Comparison of ENCODE assay signal across 29 mouse cellular contexts in the genomic region with DNA sequence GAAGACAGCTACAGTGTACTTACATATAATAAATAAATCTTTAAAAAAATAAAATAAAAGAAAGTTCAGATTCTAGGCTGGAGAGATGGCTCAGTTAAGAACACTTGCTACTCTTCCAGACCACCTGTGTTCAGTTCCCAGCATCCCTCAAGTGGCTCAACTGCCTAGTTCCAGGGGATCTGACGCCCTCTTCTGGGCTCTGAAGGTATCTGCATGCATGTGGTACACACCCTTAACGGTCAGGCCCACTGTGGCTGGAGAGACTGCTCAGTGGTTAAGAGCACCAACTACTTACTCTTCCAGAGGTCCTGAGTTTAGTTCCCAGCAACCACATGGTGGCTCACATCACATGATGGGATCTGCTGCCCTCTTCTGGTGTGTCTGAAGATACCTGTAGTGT. TPM values are rescaled to one million over a fixed set of nuclear protein-coding genes. Genes with fewer than 3 reads are reported as not detected.
DNase-seq lines count a peak whose midpoint lies in the region; ATAC-seq and TF ChIP-seq lines count a peak whose summit lies in the region.
"Had no signal": no experiment of that assay in that cellular context is flagged by ENCODE, and none has a peak within 500 bp of the region (broad histone marks: within the 10 kb centered on the region; RNA-seq: fewer than 3 reads in every experiment).

No protein-coding gene starts in this region.

- 77% methylated on average over 2 of the region's 2 CpGs for WGBS in cerebellum, adult 2 months
- 67% methylated on average over 2 of the region's 2 CpGs for WGBS in kidney, postnatal 0 days
- 65% methylated on average over 2 of the region's 2 CpGs for WGBS in stomach, postnatal 0 days
- WGBS in forebrain, embryonic 13.5 days: 77% methylated on average over 2 of the region's 2 CpGs

- no peak for ATAC-seq in kidney, postnatal 0 days (replicated peaks; ENCODE audit: low FRiP score, low read depth)
- no peak for ATAC-seq in stomach, postnatal 0 days (ENCODE audit: low FRiP score, low TSS enrichment)
- no peak for ATAC-seq in forebrain, embryonic 13.5 days
- ATAC-seq: forebrain, postnatal 0 days; midbrain, embryonic 16.5 days had no signal

- H3K36me3 ChIP-seq in kidney, postnatal 0 days (ENCODE audit: insufficient read depth, low read length): no peaks in the 10 kb centered on the region
- H3K36me3 ChIP-seq in testis, adult 2 months (ENCODE audit: control insufficient read depth, insufficient read depth, low read length): no peaks in the 10 kb centered on the region
- no peaks in the 10 kb centered on the region for H3K36me3 ChIP-seq in stomach, postnatal 0 days (ENCODE audit: control insufficient read depth, insufficient read depth, low read length)
- H3K36me3 ChIP-seq in forebrain, embryonic 13.5 days (ENCODE audit: poor library complexity, severe bottlenecking): no peaks in the 10 kb centered on the region
- H3K36me3 ChIP-seq: liver, embryonic 13.5 days had no signal

- no peak overlapping the region for H3K9ac ChIP-seq in kidney, postnatal 0 days (ENCODE audit: low read depth, low read length)
- no peak overlapping the region for H3K9ac ChIP-seq in stomach, postnatal 0 days (ENCODE audit: low read length)
- no peak overlapping the region for H3K9ac ChIP-seq in forebrain, embryonic 13.5 days
- H3K9ac ChIP-seq: forebrain, postnatal 0 days; heart, embryonic 15.5 days; hindbrain, embryonic 13.5 days; limb, embryonic 13.5 days; liver, embryonic 13.5 days; lung, embryonic 14.5 days; neural tube, embryonic 13.5 days had no signal

- H3K27me3 ChIP-seq in cerebellum, adult 2 months (ENCODE audit: control insufficient read depth, insufficient read depth, low read length): no peaks in the 10 kb centered on the region
- peaks cover 12% of the 10 kb centered on the region for H3K27me3 ChIP-seq in kidney, postnatal 0 days (ENCODE audit: insufficient read depth, low read length)
- H3K27me3 ChIP-seq in testis, adult 2 months (ENCODE audit: control insufficient read depth, insufficient read depth, low read length): no peaks in the 10 kb centered on the region
- H3K27me3 ChIP-seq in stomach, postnatal 0 days (ENCODE audit: control insufficient read depth, insufficient read depth, low read length): no peaks in the 10 kb centered on the region; the same call in 1 of the 2 replicates
- H3K27me3 ChIP-seq in forebrain, embryonic 13.5 days: peaks cover 72% of the 10 kb centered on the region

- TF ChIP-seq POLR2A in cerebellum, adult 2 months (IDR thresholded peaks at IDR 0.05; ENCODE audit: borderline replicate concordance, insufficient read depth, low read length): no peak
- TF ChIP-seq POLR2A in testis, adult 2 months (IDR thresholded peaks at IDR 0.05; ENCODE audit: control insufficient read depth, low read depth, low read length): no peak

- H3K27ac ChIP-seq in cerebellum, adult 2 months (ENCODE audit: insufficient read depth, low read length): no peak overlapping the region
- H3K27ac ChIP-seq in kidney, postnatal 0 days: no peak overlapping the region
- H3K27ac ChIP-seq in testis, adult 2 months (ENCODE audit: control insufficient read depth, insufficient read depth, low read depth, low read length): no peak overlapping the region
- no peak overlapping the region for H3K27ac ChIP-seq in stomach, postnatal 0 days (replicated peaks)
- no peak overlapping the region for H3K27ac ChIP-seq in forebrain, embryonic 13.5 days
- H3K27ac ChIP-seq: heart, embryonic 10.5 days; heart, embryonic 15.5 days; hindbrain, embryonic 13.5 days; limb, embryonic 13.5 days; liver, embryonic 13.5 days; midbrain, embryonic 10.5 days; neural tube, embryonic 13.5 days had no signal

- peaks cover 16% of the 10 kb centered on the region for H3K4me1 ChIP-seq in cerebellum, adult 2 months (ENCODE audit: control insufficient read depth, insufficient read depth, low read length)
- peaks cover 9% of the 10 kb centered on the region; the same call in 1 of the 2 replicates for H3K4me1 ChIP-seq in kidney, postnatal 0 days (replicated peaks; ENCODE audit: insufficient read depth, low read length)
- peaks cover 15% of the 10 kb centered on the region for H3K4me1 ChIP-seq in testis, adult 2 months (ENCODE audit: control insufficient read depth, insufficient read depth, low read length)
- no peaks in the 10 kb centered on the region; the same call in 1 of the 2 replicates for H3K4me1 ChIP-seq in stomach, postnatal 0 days (replicated peaks; ENCODE audit: control insufficient read depth, insufficient read depth)
- H3K4me1 ChIP-seq in forebrain, embryonic 13.5 days: peaks cover 28% of the 10 kb centered on the region

- TF ChIP-seq CTCF in cerebellum, adult 2 months (IDR thresholded peaks at IDR 0.05; ENCODE audit: borderline replicate concordance, insufficient read depth, low read depth, low read length): peak; percentile 0; the same call in 1 of the 2 replicates
- peak; percentile 15; the same call in 1 of the 2 replicates for TF ChIP-seq CTCF in kidney, postnatal 0 days (IDR thresholded peaks at IDR 0.05; ENCODE audit: low read depth)
- peak; percentile 54; the same call in 1 of the 2 replicates for TF ChIP-seq CTCF in testis, adult 2 months (IDR thresholded peaks at IDR 0.05; ENCODE audit: control insufficient read depth, insufficient read depth, insufficient replicate concordance, low read depth, low read length)
- peak; percentile 24; the same call in 1 of the 2 replicates for TF ChIP-seq CTCF in stomach, postnatal 0 days (IDR thresholded peaks at IDR 0.05; ENCODE audit: low read depth)

- no peak overlapping the region for H3K4me2 ChIP-seq in kidney, postnatal 0 days (ENCODE audit: low read length)
- H3K4me2 ChIP-seq in stomach, postnatal 0 days (replicated peaks; ENCODE audit: low read depth): no peak overlapping the region
- H3K4me2 ChIP-seq in forebrain, embryonic 13.5 days: no peak overlapping the region
- H3K4me2 ChIP-seq: heart, embryonic 15.5 days; hindbrain, embryonic 13.5 days; limb, embryonic 13.5 days; liver, embryonic 13.5 days; lung, embryonic 14.5 days; neural tube, embryonic 13.5 days had no signal

- no peak overlapping the region for H3K4me3 ChIP-seq in cerebellum, adult 2 months (replicated peaks; ENCODE audit: insufficient read depth, low read depth, low read length)
- H3K4me3 ChIP-seq in kidney, postnatal 0 days (replicated peaks; ENCODE audit: low read depth, low read length): no peak overlapping the region
- no peak overlapping the region for H3K4me3 ChIP-seq in testis, adult 2 months (ENCODE audit: control insufficient read depth, low read depth, low read length)
- no peak overlapping the region for H3K4me3 ChIP-seq in stomach, postnatal 0 days (ENCODE audit: low read depth, low read length)
- no peak overlapping the region for H3K4me3 ChIP-seq in forebrain, embryonic 13.5 days
- H3K4me3 ChIP-seq: erythroblast, embryonic 14.5 days; heart, embryonic 10.5 days; heart, embryonic 15.5 days; hindbrain, embryonic 13.5 days; limb, embryonic 13.5 days; liver, embryonic 13.5 days; midbrain, embryonic 10.5 days; neural tube, embryonic 13.5 days had no signal

- no peaks in the 10 kb centered on the region for H3K9me3 ChIP-seq in kidney, postnatal 0 days (replicated peaks; ENCODE audit: low read length)
- H3K9me3 ChIP-seq in stomach, postnatal 0 days (ENCODE audit: control insufficient read depth, low read length): no peaks in the 10 kb centered on the region
- no peaks in the 10 kb centered on the region for H3K9me3 ChIP-seq in forebrain, embryonic 13.5 days (replicated peaks)
- H3K9me3 ChIP-seq: heart, embryonic 10.5 days; heart, embryonic 15.5 days; hindbrain, embryonic 13.5 days; limb, embryonic 13.5 days; liver, embryonic 13.5 days; midbrain, embryonic 10.5 days; neural tube, embryonic 13.5 days had no signal

- DNase-seq in cerebellum, adult 2 months: no peak
- no peak for DNase-seq in cerebellum, postnatal 25 days
- DNase-seq in kidney, postnatal 0 days (ENCODE audit: low spot score): no peak
- DNase-seq in kidney, adult 11 months: no peak
- no peak for DNase-seq in testis, postnatal 14 days (ENCODE audit: low spot score)
- no peak for DNase-seq in stomach, postnatal 0 days (ENCODE audit: low spot score)
- DNase-seq: adrenal gland, postnatal 14 days; cerebellum, adult 11-12 months; forebrain, postnatal 0 days; gastrocnemius, postnatal 14 days; kidney, adult 2 months; kidney, postnatal 4 days; liver, embryonic 13.5 days; lung, embryonic 14.5 days; lung, postnatal 14 days; thymus, postnatal 25 days had no signal

- no peak for TF ChIP-seq EP300 in stomach, postnatal 0 days (optimal IDR thresholded peaks at IDR 0.05)

RNA-seq across cellular contexts. Expression of gene Gpr153, which starts 3.9 kb away (rescaled TPM):
- 29.9 and 31.4 TPM in 2 replicates for polyA plus RNA-seq in cerebellum, adult 2 months (2012; rRNA removed)
- polyA plus RNA-seq in kidney, postnatal 0 days (2015; fragmentation: Nextera tagmentation; extraction: Ambion mirVana): 4.6 and 5.2 TPM in 2 replicates
- polyA plus RNA-seq in testis, adult 2 months (2012; rRNA removed): 17.2 and 18.9 TPM in 2 replicates
- 6.9 and 8.4 TPM in 2 replicates for polyA plus RNA-seq in stomach, postnatal 0 days (2015; fragmentation: Nextera tagmentation; extraction: Ambion mirVana)
- 2.2 and 3.2 TPM in 2 replicates for polyA plus RNA-seq in forebrain, embryonic 13.5 days (2015; fragmentation: Nextera tagmentation; extraction: Ambion mirVana)
- polyA plus RNA-seq: erythroblast, embryonic 14.5 days had no signal

RNA-seq across cellular contexts. Expression of gene Hes3, which starts 13.5 kb away (rescaled TPM):
- 55.1 and 62.7 TPM in 2 replicates for polyA plus RNA-seq in cerebellum, adult 2 months (2012; rRNA removed)
- not detected in 2 replicates for polyA plus RNA-seq in kidney, postnatal 0 days (2015; fragmentation: Nextera tagmentation; extraction: Ambion mirVana)
- 1.5 and 1.6 TPM in 2 replicates for polyA plus RNA-seq in testis, adult 2 months (2012; rRNA removed)
- not detected in 2 replicates for polyA plus RNA-seq in stomach, postnatal 0 days (2015; fragmentation: Nextera tagmentation; extraction: Ambion mirVana)
- not detected in 2 replicates for polyA plus RNA-seq in forebrain, embryonic 13.5 days (2015; fragmentation: Nextera tagmentation; extraction: Ambion mirVana)
- polyA plus RNA-seq: C2C12; embryonic facial prominence, embryonic 14.5 days; erythroblast, embryonic 14.5 days; forebrain, postnatal 0 days; heart, embryonic 10.5 days; heart, embryonic 15.5 days; kidney, adult 2 months; kidney, embryonic 16.5 days; limb, embryonic 13.5 days; liver, embryonic 13.5 days; lung, embryonic 14.5 days had no signal

RNA-seq across cellular contexts. Expression of gene Icmt, which starts 19.1 kb away (rescaled TPM):
- polyA plus RNA-seq in cerebellum, adult 2 months (2012; rRNA removed): 160 and 188 TPM in 2 replicates
- 20.0 and 23.6 TPM in 2 replicates for polyA plus RNA-seq in kidney, postnatal 0 days (2015; fragmentation: Nextera tagmentation; extraction: Ambion mirVana)
- 50.9 and 51.6 TPM in 2 replicates for polyA plus RNA-seq in testis, adult 2 months (2012; rRNA removed)
- polyA plus RNA-seq in stomach, postnatal 0 days (2015; fragmentation: Nextera tagmentation; extraction: Ambion mirVana): 9.6 and 10.2 TPM in 2 replicates
- 13.4 and 16.8 TPM in 2 replicates for polyA plus RNA-seq in forebrain, embryonic 13.5 days (2015; fragmentation: Nextera tagmentation; extraction: Ambion mirVana)

RNA-seq across cellular contexts. Expression of gene Rnf207, which starts 40.9 kb away (rescaled TPM):
- 7.2 and 11.8 TPM in 2 replicates for polyA plus RNA-seq in cerebellum, adult 2 months (2012; rRNA removed)
- 0.45 and 1.1 TPM in 2 replicates for polyA plus RNA-seq in kidney, postnatal 0 days (2015; fragmentation: Nextera tagmentation; extraction: Ambion mirVana)
- polyA plus RNA-seq in testis, adult 2 months (2012; rRNA removed): 0.22 and 0.43 TPM in 2 replicates
- polyA plus RNA-seq in stomach, postnatal 0 days (2015; fragmentation: Nextera tagmentation; extraction: Ambion mirVana): 0.40 and 0.46 TPM in 2 replicates
- 1.7 and 2.0 TPM in 2 replicates for polyA plus RNA-seq in forebrain, embryonic 13.5 days (2015; fragmentation: Nextera tagmentation; extraction: Ambion mirVana)

RNA-seq across cellular contexts. Expression of gene Rpl22, which starts 47.6 kb away (rescaled TPM):
- 162 and 187 TPM in 2 replicates for polyA plus RNA-seq in cerebellum, adult 2 months (2012; rRNA removed)
- 463 and 527 TPM in 2 replicates for polyA plus RNA-seq in kidney, postnatal 0 days (2015; fragmentation: Nextera tagmentation; extraction: Ambion mirVana)
- polyA plus RNA-seq in testis, adult 2 months (2012; rRNA removed): 47.5 and 49.7 TPM in 2 replicates
- 351 and 372 TPM in 2 replicates for polyA plus RNA-seq in stomach, postnatal 0 days (2015; fragmentation: Nextera tagmentation; extraction: Ambion mirVana)
- polyA plus RNA-seq in forebrain, embryonic 13.5 days (2015; fragmentation: Nextera tagmentation; extraction: Ambion mirVana): 265 and 331 TPM in 2 replicates

Comparison
In these comparisons a context has a peak if more than half of its experiments do, and no peak if none do; other contexts are left out.
1. CTCF ChIP-seq: peak in every context shown above with its lines; median percentile 54 in testis, adult 2 months; 24 in stomach, postnatal 0 days; 15 in kidney, postnatal 0 days; 0 in cerebellum, adult 2 months.
2. RNA of gene Hes3, which starts 13.5 kb away (polyA plus RNA-seq): 55.1 to 62.7 TPM in cerebellum, adult 2 months; 1.5 to 1.6 TPM in testis, adult 2 months, not detected in forebrain, embryonic 13.5 days, not detected in kidney, postnatal 0 days and not detected in stomach, postnatal 0 days; every median in the first group is over 10 times any median in the second.